Mouse (Mus musculus): Measurements from ENCODE around the gene Zfp691.

The Zfp691 gene

GRCm38 (mm10) chr4:119124771-119125273 lies 49.2 kb downstream of the Zfp691 start:
- DNase-seq (ENCODE audit: low spot score): no peak

DNA sequence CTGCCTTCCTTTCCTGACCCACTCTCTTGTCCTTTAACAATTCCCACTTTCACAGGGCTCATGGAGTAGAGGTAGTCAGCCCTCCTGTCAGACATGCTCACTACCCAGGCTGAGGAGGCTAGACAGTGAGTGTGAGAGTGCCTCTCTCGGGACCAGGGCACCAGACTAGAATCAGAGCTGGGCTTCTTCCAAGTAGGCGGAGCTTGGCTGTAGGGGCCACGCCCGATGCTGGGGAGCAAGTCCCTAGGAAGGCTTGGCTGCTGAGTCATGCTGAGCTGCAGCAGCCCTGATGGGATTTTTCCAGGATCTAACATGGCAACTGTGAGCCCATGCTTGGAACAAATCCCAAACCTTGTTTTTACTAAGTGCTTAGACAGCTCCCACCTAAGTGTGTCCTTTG lies 52.7 kb downstream of the Zfp691 start:
- DNase-seq (ENCODE audit: low spot score): peak; percentile 91

DNA sequence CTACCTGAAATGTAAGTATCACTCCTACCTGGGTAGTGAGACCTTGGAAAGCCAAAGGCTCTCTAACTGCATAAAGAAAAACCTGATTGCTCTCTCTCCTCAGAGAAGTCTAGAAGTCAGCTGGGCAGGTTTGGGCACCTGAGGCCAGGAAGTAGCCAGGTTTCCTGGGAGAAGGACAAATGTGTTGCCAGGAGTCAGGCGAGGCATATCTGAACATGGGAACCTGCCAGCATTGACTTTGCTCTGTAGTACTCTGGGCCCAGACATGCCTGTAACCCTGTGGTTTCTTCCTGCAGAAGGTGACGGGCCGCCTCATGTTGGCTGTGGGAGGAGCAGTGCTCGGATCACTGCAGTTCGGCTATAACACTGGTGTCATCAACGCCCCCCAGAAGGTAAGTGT lies 53.9 kb downstream of the Zfp691 start:
- DNase-seq (ENCODE audit: low spot score): peak; percentile 67
